Mouse (Mus musculus) left cerebral cortex, adult 8-10 months (tissue): ENCODE measurements around the gene Sorcs2. TPM values are rescaled to one million over a fixed set of nuclear protein-coding genes. Genes with fewer than 3 reads are reported as not detected.

Experiments
- DNase-seq, 2 experiments: peaks; one replicate each; pipeline ENCODE4 v3.0.0; 2022; ENCODE audit warnings: low spot score in 2 of 2
- total RNA-seq, 4 experiments: library from RNA; stranded (reverse); gene quantifications; 2 replicates each; pipeline ENCODE4 v1.2.4; 2022

Sorcs2 gene
- total RNA-seq, 4 experiments from 2014 or later, result 37.3 to 41.7 (median 41.3) TPM

DNA sequence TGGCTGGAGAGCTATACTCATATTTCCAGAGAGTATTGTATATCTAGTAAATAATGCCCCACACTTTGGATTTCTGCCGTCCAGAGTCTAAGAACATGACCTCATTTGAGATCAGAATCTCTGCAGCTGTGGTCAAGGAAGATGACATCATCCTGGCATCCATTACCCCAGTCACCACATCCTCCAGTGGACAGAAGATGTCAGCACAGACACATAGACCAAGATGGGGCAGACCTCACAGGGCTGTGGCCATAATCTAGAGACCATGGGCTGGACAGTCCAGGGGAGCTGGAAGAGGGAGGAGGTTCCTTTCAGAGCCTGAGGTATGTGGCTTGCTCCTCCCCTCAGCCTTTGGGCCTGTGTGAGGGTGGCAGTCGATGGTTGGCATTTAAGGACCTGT lies 264.0 kb downstream of the Sorcs2 start:
- DNase-seq, result no peak

DNA sequence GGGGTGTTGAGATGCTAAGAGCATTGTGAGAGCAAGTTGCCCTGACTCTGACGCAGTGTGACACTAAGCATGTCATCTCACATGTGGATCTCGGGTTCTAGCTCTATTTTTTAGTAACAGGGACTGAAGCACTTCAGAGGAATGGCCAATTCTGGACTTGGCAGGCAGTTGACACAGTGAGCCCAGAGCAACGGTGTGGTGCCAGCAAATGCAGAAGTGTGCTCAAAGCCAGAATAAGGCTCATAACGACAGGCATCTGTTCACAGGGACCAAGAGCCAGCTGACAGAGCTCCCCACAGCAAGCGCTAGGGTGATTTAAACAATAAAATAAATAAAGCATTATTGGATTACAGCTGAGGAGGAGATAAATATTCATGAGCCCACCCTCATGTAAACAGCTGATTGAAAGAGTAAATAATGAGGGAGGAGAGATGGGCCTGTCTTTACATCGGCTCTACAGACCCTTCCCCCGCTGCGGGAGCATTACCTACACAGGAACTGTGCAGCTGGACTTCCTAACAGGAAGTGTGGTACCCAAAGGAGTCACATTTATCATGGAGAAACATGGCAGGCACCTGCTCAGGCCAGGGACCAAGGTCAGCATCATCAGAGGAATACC lies 267.4 kb downstream of the Sorcs2 start:
- DNase-seq, result no peak

- DNase-seq, result no peak
Observed at GRCm38 (mm10) chr5:36129661-36130060, 268.3 kb downstream of the Sorcs2 start.

DNA sequence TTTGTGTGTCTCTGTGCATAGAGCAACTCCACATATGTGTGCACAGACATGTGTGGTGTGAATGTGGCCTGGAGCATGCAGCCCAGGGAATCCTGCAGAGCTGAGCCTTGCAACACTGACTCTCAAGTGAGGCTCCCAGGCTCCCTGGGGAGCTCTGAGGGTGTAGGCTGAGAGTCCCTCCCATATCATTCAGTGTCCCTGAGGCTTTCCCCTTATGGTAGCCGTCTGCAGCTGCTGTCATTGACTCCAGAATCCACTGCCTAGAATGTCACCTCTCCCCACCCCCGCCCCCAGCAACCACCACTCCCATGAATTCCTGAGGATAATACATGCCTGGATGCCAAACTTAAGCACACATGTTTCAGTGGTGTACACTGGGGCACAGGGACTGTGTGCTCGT lies 269.4 kb downstream of the Sorcs2 start:
- no peak for DNase-seq

DNA sequence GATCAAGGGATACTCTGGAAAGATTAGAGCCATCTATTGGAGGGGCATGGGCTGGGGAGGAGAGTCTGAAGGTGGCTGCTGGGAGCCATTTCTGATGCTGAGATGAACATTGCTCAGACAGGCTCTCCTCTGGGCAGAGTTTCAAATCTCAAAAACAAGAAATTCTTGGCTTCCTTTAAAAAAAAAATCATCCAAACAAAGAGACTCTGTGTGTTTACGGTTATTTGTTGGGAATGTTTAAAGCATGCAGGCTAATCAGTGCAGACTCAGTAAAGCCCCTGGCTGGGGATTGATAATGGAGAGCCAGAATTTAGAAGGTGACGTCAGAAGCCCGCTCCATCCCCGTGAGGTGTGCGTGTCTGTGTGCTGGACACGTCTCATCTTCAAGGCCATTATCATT lies 272.9 kb downstream of the Sorcs2 start:
- no peak for DNase-seq

- no peak for DNase-seq
Observed at GRCm38 (mm10) chr5:36122987-36123386, 275.0 kb downstream of the Sorcs2 start.

DNA sequence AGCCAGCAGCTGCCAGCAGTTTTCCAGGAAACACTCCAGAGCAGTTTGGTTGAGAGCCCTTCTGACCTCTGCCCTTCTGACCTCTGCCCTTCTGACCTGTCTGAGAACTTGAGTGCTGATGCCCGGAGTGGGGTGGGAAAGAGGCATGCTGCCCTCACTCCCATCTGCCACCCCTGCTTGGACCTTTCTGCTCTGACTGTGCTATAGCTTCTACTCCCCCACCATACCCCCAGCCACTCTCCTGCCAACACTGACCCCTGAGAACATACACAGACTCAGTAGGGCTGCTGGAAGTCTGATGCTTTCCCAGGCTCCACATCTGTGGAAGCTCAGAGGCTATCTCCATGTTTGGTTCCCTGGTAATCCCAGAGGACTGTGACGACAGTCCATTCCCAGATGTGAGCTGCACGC lies 277.0 kb downstream of the Sorcs2 start:
- DNase-seq, result no peak

DNA sequence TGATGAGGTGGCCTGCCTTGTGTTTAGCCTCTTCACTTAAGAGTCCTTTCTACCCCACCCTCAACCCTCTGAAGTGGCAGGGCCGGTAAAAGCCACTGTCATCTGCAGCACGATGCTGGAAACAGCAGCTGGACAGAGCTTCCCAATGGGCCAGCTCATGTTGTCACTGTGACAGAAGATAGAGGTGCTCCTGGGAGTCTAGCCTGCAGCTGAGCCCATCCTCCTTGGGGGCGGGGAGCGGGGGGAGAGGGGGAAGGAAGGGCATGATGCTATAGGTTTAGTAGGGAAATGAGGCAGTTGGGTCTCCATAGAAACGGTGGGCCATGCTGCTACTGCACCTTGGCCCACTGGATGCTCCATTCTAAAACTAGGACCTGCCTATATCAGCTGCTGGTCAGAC lies 279.9 kb downstream of the Sorcs2 start:
- DNase-seq, result no peak

DNA sequence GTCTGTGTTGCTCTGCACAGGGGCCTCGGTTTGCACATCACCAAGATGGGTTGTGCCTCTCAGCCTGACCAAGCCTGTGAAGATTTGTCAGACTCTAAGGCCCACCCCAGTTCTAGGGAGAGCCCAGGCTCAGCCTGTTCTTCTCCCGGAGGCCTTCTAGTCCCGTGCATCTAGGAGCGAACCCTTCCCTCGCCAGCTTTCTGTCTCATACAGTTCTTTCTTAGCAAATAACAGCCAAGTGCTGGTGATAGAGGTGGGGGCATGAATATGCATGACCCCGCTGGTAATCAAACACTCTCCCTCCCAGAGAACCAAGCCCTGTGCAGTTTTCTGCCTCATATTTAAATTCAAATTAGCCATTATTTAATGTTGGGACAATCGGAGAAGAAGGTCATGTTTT lies 282.4 kb downstream of the Sorcs2 start:
- DNase-seq, result no peak

- DNase-seq, result no peak
Observed at GRCm38 (mm10) chr5:36113696-36114095, 284.2 kb downstream of the Sorcs2 start.

GRCm38 (mm10) chr5:36112696-36113095 lies 285.2 kb downstream of the Sorcs2 start:
- DNase-seq, result no peak

DNA sequence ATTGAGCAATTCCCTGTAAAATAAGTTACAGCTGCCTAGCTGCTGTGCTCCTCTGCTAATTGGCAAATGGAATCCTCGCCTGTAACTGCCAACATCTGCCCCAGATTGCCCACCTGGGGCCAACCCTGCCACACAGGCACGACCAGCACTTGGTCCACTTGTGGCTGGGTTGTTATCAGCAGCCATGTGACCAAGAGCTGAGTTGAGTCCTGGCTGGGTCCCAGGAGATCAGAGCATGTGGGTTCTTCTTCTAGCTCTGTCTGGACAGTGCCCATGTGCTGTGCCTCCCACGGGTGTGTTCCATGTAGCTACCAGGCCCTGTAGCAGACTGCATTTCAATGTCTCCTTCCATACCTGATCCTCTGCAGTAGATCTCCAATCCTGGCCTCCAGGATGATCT lies 286.4 kb downstream of the Sorcs2 start:
- no peak for DNase-seq

- no peak for DNase-seq
Observed at GRCm38 (mm10) chr5:36108339-36108887, 289.5 kb downstream of the Sorcs2 start.

DNA sequence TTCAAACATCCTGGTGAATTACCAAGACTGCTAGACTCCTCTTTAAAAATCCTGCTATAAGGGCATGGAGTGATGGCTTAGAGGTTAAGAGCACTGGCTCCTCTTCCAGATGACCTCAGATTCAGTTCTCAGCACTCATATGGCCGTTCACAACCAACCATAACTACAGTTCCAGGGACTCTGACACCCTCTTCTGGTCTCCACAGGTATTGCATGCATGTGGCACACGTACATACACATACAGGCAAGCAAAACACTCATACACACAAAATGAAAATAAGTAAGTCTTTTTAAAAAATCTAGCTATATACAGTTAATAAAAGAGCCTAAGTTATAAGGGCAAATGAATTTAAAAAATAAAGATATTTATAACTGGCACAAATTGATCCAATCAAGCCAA lies 294.5 kb downstream of the Sorcs2 start:
- no peak for DNase-seq

DNA sequence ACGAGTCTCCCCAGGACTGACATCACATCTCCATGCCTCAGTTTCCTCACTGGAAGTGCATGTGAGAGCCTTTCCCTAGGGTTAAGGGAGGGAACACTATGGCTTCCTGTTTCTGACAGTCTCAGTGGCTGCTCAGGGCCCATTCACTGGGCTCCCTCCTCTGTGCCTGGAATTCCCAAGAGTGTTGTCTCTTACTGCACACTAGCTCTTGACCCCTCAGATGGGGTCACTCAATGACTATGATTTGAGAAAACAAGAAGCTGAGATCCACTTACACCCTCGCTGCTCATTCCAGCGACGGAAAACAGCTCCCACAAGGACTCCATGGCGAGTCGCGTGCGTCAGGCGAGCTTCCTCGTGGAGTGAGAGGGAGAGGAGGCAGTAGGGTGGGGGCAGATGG lies 296.8 kb downstream of the Sorcs2 start:
- no peak for DNase-seq

- no peak for DNase-seq
Observed at GRCm38 (mm10) chr5:36100488-36100887, 297.5 kb downstream of the Sorcs2 start.

- DNase-seq, result no peak
Observed at GRCm38 (mm10) chr5:36099662-36100061, 298.3 kb downstream of the Sorcs2 start.

DNA sequence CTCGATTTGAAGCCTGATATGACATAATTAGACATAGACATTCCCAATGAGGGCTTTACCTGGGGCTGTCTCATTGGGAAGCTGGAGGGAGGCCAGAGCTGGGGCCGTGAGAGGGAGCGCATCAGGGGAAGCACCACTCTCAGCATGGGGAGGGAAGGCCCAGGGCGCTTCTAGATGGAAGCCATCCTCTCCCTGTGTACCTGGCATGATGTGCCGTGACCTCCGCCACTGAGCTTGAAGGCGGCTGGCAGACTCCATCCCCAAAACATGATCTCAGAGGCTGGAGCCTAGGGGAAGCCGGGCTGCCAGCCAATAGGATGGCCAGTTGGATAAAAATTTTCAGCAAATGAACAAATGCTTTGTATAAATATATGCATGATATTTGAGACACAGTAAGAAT lies 301.9 kb downstream of the Sorcs2 start:
- DNase-seq, result no peak

GRCm38 (mm10) chr5:36090036-36090435 lies 307.9 kb downstream of the Sorcs2 start:
- DNase-seq, result no peak

- DNase-seq, result no peak
Observed at GRCm38 (mm10) chr5:36089243-36089642, 308.7 kb downstream of the Sorcs2 start.

DNA sequence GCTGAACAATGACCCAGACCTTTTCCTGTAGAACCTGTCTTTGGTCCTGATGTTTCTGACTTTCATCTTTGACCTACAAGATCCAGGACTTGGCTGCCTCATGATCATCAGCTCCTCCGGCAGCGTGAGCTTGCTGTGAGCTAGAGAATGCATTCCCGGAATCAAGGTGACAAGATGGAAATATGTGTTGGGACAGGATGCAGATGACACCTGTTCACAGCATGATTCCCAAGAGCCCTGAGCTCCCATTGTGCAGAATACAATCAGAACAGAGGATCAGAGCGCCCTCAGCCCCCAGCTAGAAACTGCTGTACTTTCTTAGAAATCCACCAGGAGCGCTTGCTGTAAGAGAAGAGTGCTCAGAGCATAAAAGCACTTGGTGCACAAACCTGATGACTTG lies 311.0 kb downstream of the Sorcs2 start:
- DNase-seq, result no peak

DNA sequence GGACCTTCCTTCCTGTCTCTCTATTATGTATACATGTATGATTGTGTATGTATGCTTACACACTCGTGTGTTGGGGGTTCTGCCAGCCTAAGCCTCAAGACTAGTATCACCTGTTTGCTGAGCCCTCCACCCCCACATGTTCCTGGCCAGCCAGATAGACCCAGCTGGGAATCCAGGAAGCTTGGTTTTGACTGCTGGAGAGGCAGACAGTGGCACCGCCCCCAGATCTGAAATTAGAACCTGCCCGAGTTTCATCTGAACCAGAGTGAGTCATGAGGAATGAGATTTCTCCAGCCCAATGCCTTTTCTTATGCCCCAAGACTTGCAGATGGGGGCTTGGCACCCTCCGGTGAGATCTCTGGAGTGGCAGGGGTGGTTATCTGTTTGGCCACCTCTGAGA lies 312.3 kb downstream of the Sorcs2 start:
- DNase-seq, result peak; percentile 32 to 90

DNA sequence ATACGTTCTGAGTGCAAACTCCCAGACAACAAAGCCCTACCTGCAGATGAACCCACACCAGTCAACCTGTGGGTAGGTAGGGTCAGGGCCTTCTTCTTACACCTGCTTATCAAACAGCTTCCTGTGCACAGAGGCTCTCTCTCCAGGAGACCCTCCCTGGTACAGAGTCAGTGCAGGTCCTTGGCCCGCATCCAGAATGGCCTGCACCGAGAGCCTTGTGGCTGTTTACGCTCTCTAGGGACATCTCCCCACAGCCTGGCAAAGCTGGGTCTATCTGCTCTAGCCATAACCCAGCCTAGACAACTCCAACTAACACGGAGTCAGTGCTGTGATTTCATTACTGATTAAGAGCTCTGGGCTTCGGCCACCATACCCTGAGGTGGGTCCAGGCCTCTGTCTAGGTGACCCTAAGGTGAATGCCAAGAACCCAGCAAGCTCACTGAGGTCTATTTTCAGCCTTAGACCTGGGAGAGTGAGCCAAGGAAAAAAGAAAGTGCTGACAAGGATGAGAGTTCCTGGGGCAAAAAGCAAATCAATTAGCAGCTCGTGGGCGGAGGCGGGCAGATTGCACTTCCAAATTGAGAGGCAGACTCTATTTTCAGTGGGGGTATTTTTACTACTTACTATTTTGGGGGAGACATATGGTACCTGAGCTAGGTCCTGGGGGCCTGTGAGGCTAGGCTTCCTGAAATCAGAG lies 313.9 kb downstream of the Sorcs2 start:
- DNase-seq, result peak in 1 of 2 experiments; percentile 27
